Comparison of ENCODE assay signal across 28 mouse cellular contexts in genomic region chr17:49729856-49730255, GRCm38 (mm10).
"Had no signal": no experiment of that assay in that cellular context is flagged by ENCODE, and none has a peak within 500 bp of the region (broad histone marks: within the 10 kb centered on the region; RNA-seq: fewer than 3 reads in every experiment).

No protein-coding gene starts in this region.

- H3K27me3 ChIP-seq: limb, embryonic 12.5 days; limb, embryonic 13.5 days; limb, embryonic 15.5 days; liver, embryonic 12.5 days; liver, embryonic 13.5 days; liver, embryonic 15.5 days; lung, embryonic 15.5 days; megakaryocyte, embryonic 14.5 days; midbrain, embryonic 12.5 days; midbrain, embryonic 13.5 days; midbrain, embryonic 15.5 days; neural tube, embryonic 12.5 days had no signal

- H3K27ac ChIP-seq: limb, embryonic 10.5 days; limb, embryonic 12.5 days; limb, embryonic 13.5 days; limb, embryonic 15.5 days; liver, embryonic 12.5 days; liver, embryonic 13.5 days; liver, embryonic 14.5 days; liver, embryonic 15.5 days; lung, embryonic 15.5 days; macrophage; midbrain, embryonic 10.5 days; midbrain, embryonic 12.5 days; midbrain, embryonic 13.5 days; midbrain, embryonic 15.5 days; neural tube, embryonic 12.5 days had no signal

- H3K4me3 ChIP-seq: limb, embryonic 10.5 days; limb, embryonic 12.5 days; limb, embryonic 13.5 days; limb, embryonic 15.5 days; liver, embryonic 12.5 days; liver, embryonic 13.5 days; liver, embryonic 15.5 days; lung, embryonic 15.5 days; megakaryocyte, embryonic 14.5 days; midbrain, embryonic 10.5 days; midbrain, embryonic 12.5 days; midbrain, embryonic 13.5 days; midbrain, embryonic 15.5 days; myocyte; neural tube, embryonic 12.5 days had no signal

- H3K36me3 ChIP-seq: limb, embryonic 10.5 days; limb, embryonic 12.5 days; limb, embryonic 13.5 days; limb, embryonic 15.5 days; liver, embryonic 12.5 days; liver, embryonic 13.5 days; liver, embryonic 15.5 days; lung, embryonic 15.5 days; midbrain, embryonic 10.5 days; midbrain, embryonic 12.5 days; midbrain, embryonic 13.5 days; midbrain, embryonic 15.5 days; neural tube, embryonic 12.5 days had no signal

- H3K4me1 ChIP-seq: limb, embryonic 10.5 days; limb, embryonic 12.5 days; limb, embryonic 13.5 days; limb, embryonic 15.5 days; liver, embryonic 12.5 days; liver, embryonic 13.5 days; liver, embryonic 15.5 days; megakaryocyte, embryonic 14.5 days; midbrain, embryonic 10.5 days; midbrain, embryonic 12.5 days; midbrain, embryonic 13.5 days; midbrain, embryonic 15.5 days; neural tube, embryonic 12.5 days had no signal

- DNase-seq: left cerebral cortex, postnatal 4 days; liver; liver, embryonic 13.5 days; liver, postnatal 0 days; lung, adult 18-20 months; lung, adult 2 months; lung, embryonic 14.5 days; lung, postnatal 10 days; lung, postnatal 14 days; lung, postnatal 36 days; lung, postnatal 4 days; midbrain, embryonic 14.5 days had no signal
